Mouse (Mus musculus) right cerebral cortex, adult 18-20 months (tissue): ENCODE results near the gene Gm20388.

Experiments
- DNase-seq: peaks from one replicate; pipeline ENCODE4 v3.0.0; 2022; ENCODE audit warnings: mixed read lengths

Gene Gm20388

DNA sequence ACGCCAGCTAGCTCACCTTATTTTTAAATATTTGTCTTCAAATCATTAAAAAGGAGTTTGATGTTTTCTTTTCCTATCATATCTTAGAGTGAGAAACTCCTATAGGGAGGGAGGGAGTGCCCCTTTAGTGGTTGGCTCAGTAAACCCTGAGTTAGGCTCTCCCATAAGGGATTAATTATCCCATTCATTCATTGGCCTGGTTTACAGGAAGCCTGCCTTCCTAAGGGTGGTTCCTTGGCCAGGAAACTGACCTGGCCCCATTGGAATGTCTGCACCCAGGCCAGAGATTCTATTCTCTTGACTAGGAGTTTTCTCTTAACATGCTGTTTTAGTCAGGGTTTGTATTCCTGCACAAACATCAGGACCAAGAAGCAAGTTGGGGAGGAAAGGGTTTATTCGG lies 3977.3 kb downstream of the Gm20388 start:
- DNase-seq: no peak

GRCm38 (mm10) chr8:123889797-123890196 lies 3979.2 kb downstream of the Gm20388 start:
- DNase-seq: no peak

DNA sequence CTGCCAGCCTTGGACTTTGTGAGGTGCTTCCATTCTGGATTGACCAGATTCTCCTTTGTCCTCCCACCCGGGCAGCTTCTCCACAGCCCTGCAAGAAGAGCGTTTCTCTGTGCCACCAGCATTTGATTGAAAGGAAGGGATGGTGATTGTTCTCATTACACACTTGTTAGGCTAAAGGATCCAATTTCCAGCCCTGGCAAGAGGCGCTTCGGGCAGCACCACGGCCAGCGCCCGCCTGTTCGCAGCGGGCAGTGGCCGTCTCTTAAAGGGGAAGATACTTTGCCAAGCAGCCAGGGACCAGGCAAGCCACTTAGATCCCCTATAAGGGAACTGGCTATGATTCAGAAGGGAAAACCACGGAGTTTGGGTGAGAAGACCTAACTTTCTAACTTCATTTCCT lies 3980.6 kb downstream of the Gm20388 start:
- DNase-seq: no peak

DNA sequence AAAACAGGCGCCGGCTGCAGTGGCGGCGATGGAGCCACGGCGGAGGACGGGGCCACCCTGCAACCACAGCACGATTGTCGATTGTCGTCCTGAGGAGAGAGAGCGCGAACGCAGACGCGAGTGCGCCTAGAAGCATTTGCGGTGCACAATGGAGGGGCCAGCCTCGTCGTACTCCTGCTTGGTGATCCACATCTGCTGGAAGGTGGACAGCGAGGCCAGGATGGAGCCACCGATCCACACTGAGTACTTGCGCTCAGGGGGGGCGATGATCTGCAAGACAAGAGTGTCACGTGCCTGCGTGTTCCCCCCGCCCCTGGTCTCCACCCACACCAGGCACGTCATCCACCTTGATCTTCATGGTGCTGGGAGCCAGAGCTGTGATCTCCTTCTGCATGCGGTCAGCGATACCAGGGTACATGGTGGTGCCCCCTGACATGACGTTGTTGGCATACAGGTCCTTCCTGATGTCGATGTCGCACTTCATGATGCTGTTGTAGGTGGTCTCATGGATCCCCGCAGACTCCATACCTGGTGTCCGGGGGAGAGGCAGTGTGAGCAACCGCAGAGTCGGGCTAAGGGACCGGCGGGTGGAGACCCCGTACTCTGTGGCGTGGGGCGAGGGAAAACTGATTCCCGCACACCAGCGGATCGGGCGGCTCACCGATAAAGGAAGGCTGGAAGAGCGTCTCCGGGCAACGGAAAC lies 3981.4 kb downstream of the Gm20388 start:
- peak; percentile 90 for DNase-seq

DNA sequence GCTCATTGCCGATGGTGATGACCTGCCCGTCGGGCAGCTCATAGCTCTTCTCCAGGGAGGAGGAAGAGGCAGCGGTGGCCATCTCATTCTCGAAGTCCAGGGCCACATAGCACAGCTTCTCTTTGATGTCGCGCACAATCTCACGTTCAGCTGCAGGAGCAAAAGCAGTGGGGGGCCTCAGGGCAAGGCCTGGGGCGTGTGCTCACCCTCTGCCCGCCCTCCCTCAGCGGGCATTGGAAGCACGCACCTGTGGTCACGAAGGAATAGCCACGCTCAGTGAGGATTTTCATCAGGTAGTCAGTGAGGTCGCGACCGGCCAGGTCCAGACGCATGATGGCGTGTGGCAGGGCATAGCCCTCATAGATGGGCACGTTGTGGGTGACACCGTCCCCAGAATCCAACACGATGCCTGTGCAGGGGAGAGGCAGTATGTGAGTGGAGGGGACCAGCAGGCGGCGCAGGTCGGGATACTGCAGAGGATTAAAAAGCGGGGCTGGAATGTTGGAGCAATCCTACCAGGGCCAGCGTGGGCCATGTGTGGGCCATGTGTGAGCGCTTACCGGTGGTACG lies 3982.0 kb downstream of the Gm20388 start:
- no peak for DNase-seq

GRCm38 (mm10) chr8:123893413-123893812 lies 3982.8 kb downstream of the Gm20388 start:
- DNase-seq: no peak

DNA sequence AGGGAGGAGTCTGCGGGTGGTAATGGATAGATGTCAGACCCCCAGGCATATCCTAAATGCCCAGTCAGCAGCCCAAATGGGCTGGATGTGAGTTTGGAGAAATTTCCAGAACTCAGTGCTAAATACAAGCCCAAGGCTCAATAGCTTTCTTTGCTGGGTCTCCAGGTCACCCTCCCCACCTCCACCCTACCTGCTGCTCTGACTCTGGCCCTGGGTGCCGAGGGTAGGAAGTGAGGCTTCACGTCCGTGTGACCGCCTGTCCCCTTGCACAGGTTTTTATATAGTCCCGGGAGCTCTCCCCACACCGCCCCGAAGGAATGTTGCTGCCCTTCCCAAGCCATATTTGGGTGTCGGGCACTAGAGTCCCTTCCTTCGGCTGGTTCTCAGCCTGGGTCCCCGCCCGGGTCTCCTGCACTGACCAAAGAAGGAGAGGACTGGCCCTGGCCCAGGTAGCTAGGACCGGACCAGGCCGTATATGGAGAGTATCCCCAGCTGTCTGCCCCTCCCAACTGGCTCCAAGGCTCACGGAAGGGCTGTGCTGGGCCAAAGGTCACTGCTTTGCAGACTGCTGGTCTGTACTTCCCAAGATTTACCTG lies 3984.0 kb downstream of the Gm20388 start, which contains the start of gene Acta1:
Acta1 (minus strand) TSS at position 250 of the 596 bp plus-strand sequence.
- DNase-seq: no peak

GRCm38 (mm10) chr8:123895230-123895629 lies 3984.6 kb downstream of the Gm20388 start:
- no peak for DNase-seq

GRCm38 (mm10) chr8:123895680-123896365 lies 3985.2 kb downstream of the Gm20388 start:
- no peak for DNase-seq

- no peak for DNase-seq
Observed at GRCm38 (mm10) chr8:123896366-123896761, 3985.7 kb downstream of the Gm20388 start.

- no peak for DNase-seq
Observed at GRCm38 (mm10) chr8:123896774-123897173, 3986.1 kb downstream of the Gm20388 start.

GRCm38 (mm10) chr8:123898576-123898975 lies 3987.9 kb downstream of the Gm20388 start:
- no peak for DNase-seq

GRCm38 (mm10) chr8:123899366-123899765 lies 3988.7 kb downstream of the Gm20388 start:
- DNase-seq: peak; percentile 68

DNA sequence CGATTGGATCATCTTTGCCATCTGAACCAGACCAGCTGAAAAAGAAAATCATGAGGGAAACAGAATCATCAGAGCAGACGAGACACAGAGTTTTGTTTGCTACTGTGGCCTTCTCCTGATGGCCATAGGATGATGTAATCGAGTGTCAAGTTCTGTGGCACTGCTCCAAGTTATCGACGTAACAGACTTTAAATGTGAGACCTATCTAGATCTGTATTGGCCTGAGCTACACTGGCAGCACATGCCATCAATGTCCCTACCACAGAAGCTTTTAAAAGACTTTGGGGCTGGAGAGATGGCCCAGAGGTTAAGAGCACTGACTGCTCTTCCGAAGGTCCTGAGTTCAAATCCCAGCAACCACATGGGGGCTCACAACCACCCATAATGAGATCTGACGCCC lies 3992.0 kb downstream of the Gm20388 start:
- no peak for DNase-seq

GRCm38 (mm10) chr8:123907604-123908003 lies 3997.0 kb downstream of the Gm20388 start:
- no peak for DNase-seq

DNA sequence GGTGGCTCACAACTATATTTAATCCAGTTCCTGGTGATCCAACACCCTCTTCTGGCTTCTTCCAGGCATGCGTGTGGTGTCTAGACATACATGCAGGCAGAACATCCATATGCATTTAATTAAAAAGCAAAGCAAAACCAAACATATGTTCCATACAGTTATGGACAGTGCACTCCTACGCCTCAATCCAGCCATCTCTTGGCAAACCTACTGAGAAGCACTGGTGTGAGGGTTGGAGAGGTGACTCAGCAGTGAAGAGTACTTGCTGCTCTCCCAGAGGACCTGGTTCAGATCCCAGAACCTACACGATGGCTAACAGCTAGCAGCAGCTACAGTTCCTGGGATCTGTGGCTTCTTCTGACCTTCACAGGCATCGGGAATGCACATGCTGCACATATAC lies 4001.6 kb downstream of the Gm20388 start:
- DNase-seq: peak; percentile 73

DNA sequence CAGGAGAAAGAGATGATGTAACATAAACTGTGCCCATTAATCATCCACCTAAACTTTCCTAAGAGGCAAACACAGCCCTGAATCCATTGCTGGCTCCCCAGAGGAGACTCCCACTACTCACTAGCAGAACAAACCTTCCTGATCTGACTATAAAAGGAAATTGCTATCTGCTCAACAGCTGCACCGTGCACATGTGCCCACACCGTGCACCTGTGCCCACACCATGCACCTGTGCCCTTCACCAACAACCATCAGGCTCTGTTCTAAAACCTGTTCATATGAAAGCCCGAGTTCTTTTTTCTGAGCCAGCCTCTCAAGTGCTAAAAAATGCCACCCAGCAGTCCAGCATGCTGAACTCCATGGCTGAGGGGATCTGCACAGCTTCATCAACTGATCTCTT lies 4004.0 kb downstream of the Gm20388 start:
- DNase-seq: no peak

GRCm38 (mm10) chr8:123924719-123925118 lies 4014.1 kb downstream of the Gm20388 start:
- DNase-seq: peak; percentile 88

DNA sequence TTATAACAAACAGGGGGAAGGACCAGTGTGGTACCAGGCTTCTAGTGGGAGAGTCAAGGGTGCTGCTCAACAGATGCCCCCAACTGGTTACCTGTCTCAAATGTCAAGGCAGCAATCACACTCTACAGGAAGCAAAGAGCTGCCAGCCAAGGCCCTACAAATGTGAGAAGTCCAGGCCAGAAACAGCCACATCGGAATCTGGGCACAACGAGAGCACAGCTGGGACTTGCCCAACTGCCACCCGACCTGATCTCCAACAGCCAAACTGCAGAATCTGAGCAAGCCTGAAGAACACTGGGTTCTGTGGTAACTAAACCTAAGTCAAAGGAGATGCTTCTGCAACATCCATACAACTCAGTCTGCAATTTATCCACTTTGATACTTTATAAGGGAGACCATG lies 4015.0 kb downstream of the Gm20388 start:
- DNase-seq: no peak

DNA sequence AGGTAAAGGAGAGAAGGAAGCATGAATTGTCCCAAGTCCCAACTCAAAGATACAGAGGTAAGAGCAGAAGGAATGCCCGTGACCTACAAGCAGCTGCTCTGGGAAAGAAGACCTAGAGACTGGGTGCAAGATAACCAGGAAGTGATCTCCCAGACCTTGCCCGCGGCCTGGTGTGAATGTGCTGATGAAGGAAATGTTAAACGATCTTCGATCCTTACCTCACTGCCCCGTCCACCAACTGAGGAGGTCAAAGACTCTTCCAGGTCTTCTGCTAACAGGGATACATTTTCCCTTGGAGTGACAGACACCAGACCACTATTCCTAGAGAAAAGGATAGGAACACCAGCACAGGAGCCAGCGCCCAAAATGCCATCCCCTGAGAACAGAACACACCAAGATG lies 4018.4 kb downstream of the Gm20388 start:
- DNase-seq: no peak

GRCm38 (mm10) chr8:123948942-123949685 lies 4038.5 kb downstream of the Gm20388 start, which contains the start of gene Nup133:
TSS of gene Nup133 (minus strand) at chr8:123949265.
- DNase-seq: peak; percentile 99

DNA sequence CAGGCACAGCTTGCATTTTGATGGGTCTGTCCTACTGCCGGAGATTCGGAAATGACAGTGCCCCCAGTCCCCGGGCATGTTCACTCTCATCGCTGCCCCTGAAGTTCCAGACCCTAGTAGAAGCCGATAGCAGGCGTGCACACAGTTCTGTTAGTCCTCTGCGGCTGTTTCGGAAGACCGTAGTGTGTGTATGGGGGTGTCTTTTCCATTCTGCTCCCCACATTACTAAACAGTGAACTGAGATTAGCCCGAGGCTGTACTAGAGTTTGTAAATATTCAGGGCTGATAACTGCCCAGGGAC lies 4039.0 kb downstream of the Gm20388 start:
- no peak for DNase-seq
